Mouse (Mus musculus): ENCODE measurements at regions not wholly inside any gene's neighbourhood (a gene's known extent, or its start where the extent isn't known, plus 50 kb on each side); places are given as distances from the start of the nearest gene placed in this dataset.
"Not testable (repeated sequence)": the region's sequence is repeated elsewhere in the genome, so short reads cannot be mapped to it uniquely, and the experiment has no call there.

DNA sequence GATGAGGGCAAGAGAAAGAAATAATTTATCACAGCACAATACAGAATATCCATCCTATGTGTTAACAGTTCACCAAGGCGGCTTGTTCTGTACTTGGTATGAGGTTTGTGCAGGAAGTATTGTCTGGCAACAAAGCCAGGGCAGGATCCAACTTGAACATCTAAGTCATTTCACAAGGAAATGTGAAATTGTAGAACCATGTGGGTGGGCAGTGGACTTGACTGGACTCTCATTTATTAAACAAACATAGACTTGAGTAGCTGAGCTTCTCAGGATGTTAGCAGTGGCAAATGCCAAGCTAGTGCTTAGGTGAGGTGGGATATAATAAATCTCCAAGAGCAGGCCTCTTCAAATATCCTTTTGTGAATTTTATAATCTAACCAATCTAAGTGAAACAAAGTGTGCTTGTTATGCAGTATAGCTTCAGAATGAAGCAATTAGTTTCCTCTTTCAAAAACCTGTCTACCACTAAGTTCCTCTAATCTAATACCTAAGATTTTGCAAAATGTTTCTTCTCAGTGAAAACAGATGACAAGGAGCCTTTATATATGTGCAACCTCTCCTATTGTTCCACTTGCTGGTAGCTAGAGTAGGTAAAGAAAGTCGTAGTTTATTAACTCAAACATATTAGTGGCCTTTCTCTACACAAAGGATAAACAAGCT is 694.4 kb downstream of the Crisp4 start:
- Histone ChIP-seq H3K27ac (replicated peaks; ENCODE audit: low read depth, low read length) (no peak overlapping the region), H3K4me1 (ENCODE audit: control insufficient read depth, insufficient read depth, low read length) (no peaks in the 10 kb centered on the region), H3K4me2 (ENCODE audit: low read depth, severe bottlenecking) (no peak overlapping the region), H3K36me3 (ENCODE audit: control insufficient read depth, insufficient read depth, low read length) (no peaks in the 10 kb centered on the region), H3K4me3 (ENCODE audit: low read depth, low read length) (no peak overlapping the region), H3K9me3 (ENCODE audit: control insufficient read depth, low read length) (no peaks in the 10 kb centered on the region), H3K27me3 (ENCODE audit: control insufficient read depth, insufficient read depth, low read length) (no peaks in the 10 kb centered on the region), H3K9ac (ENCODE audit: low read length) (no peak overlapping the region)
- DNase-seq (ENCODE audit: low spot score) (no peak), ATAC-seq (ENCODE audit: insufficient number of reproducible peaks, low FRiP score, low TSS enrichment, low read depth) (no peak)
- WGBS = 77% methylated on average over 2 of the region's 2 CpGs

DNA sequence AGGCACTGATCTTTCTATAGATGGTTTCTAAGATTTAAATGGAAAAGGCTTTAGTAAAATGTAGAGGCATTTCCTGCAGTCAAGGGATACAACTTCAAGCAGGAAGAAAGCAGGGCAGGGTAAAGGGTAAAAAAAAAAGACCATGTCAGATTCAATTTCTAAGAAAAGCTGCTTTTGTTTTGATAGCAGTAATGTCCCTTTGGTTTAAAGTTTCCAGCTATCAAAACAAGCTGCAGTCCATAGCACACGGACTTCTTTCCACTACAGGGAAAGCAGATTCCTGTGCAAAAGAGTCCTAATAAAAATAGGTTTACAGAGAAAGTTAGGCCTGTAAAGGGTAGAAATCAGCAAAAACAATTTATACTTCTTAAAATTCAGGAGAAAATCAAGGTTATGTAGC is 695.0 kb downstream of the Crisp4 start:
- H3K9me3 ChIP-seq (ENCODE audit: control insufficient read depth, low read length) = no peaks in the 10 kb centered on the region
- H3K9ac ChIP-seq (ENCODE audit: low read length) = no peak overlapping the region
- DNase-seq (ENCODE audit: low spot score) = no peak
- H3K4me1 ChIP-seq (ENCODE audit: control insufficient read depth, insufficient read depth, low read length) = no peaks in the 10 kb centered on the region
- H3K27ac ChIP-seq (replicated peaks; ENCODE audit: low read depth, low read length) = no peak overlapping the region
- H3K27me3 ChIP-seq (ENCODE audit: control insufficient read depth, insufficient read depth, low read length) = no peaks in the 10 kb centered on the region
- WGBS = 52% methylated on average over 1 of the region's 1 CpGs
- H3K4me2 ChIP-seq (ENCODE audit: low read depth, severe bottlenecking) = no peak overlapping the region
- H3K4me3 ChIP-seq (ENCODE audit: low read depth, low read length) = no peak overlapping the region
- no peaks in the 10 kb centered on the region for H3K36me3 ChIP-seq (ENCODE audit: control insufficient read depth, insufficient read depth, low read length)
- no peak for ATAC-seq (ENCODE audit: insufficient number of reproducible peaks, low FRiP score, low TSS enrichment, low read depth)

DNA sequence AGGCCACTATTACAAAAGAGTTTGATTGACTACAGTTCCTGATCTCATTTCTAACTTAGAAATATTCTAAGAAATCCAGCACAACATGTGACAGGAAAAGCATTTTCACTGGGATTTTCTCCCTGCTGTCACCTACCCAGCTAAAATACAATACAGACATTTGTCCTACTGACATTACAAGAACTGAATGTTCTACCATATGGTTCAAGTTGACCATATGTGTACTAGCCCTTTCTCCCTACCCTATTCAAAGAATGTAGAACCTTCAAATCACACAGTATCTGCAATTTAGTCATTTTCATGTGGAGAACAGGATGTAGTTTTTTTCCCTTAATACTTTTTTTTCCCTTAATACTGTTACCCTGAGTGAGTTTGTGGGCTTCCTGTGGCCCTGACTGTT is 695.4 kb downstream of the Crisp4 start:
- DNase-seq (ENCODE audit: low spot score) = no peak
- no peak for ATAC-seq (ENCODE audit: insufficient number of reproducible peaks, low FRiP score, low TSS enrichment, low read depth)
- Histone ChIP-seq H3K27ac (replicated peaks; ENCODE audit: low read depth, low read length) (no peak overlapping the region), H3K4me2 (ENCODE audit: low read depth, severe bottlenecking) (no peak overlapping the region), H3K4me1 (ENCODE audit: control insufficient read depth, insufficient read depth, low read length) (no peaks in the 10 kb centered on the region), H3K27me3 (ENCODE audit: control insufficient read depth, insufficient read depth, low read length) (no peaks in the 10 kb centered on the region), H3K9me3 (ENCODE audit: control insufficient read depth, low read length) (no peaks in the 10 kb centered on the region), H3K9ac (ENCODE audit: low read length) (no peak overlapping the region), H3K4me3 (ENCODE audit: low read depth, low read length) (no peak overlapping the region), H3K36me3 (ENCODE audit: control insufficient read depth, insufficient read depth, low read length) (no peaks in the 10 kb centered on the region)

DNA sequence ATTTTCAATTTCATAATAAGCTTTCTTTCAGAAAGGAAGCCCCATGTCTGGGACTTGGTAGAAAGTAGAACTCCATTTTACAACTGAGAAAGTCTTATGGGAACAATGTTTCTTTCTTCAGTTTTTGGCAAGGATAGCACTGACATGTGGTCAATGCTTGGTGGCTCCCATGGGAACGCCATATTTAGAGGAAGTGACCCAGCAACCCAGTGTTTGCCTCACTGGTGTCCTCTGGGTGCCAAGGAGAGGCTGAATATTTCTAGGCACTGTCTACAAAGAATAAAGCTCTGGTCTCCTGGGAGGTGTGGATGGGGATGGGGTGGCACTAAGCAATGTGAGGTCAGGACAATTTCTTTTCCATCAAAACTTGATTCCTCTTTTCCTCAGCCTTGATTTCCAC is 696.4 kb downstream of the Crisp4 start:
- WGBS = 90% methylated on average over 1 of the region's 1 CpGs

DNA sequence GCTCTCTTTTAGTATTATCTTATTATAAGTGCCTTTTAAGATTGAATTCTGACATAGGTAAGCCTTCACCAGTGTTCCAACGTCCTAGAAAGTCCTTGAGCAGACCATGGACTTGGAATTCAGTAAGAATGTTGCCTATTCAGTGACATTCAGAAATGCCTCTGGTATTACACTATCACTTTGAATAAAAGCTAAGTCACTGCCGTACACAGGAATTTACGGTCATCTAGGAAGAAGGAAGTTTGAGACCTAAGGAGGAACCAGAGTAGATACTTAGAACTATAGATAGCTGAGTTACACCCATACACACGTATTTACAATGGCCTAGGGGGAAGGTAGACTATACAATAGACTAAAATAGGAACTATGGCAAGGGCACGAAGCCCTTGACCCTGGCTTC is 711.6 kb downstream of the Crisp4 start:
- H3K4me2 ChIP-seq (ENCODE audit: low read depth, severe bottlenecking); H3K27me3 ChIP-seq (ENCODE audit: control insufficient read depth, insufficient read depth, low read length); H3K27ac ChIP-seq (replicated peaks; ENCODE audit: low read depth, low read length); DNase-seq (ENCODE audit: low spot score); H3K9ac ChIP-seq (ENCODE audit: low read length); H3K4me1 ChIP-seq (ENCODE audit: control insufficient read depth, insufficient read depth, low read length); H3K4me3 ChIP-seq (ENCODE audit: low read depth, low read length); ATAC-seq (ENCODE audit: insufficient number of reproducible peaks, low FRiP score, low TSS enrichment, low read depth); H3K36me3 ChIP-seq (ENCODE audit: control insufficient read depth, insufficient read depth, low read length); H3K9me3 ChIP-seq (ENCODE audit: control insufficient read depth, low read length): not testable (repeated sequence)
- 83% methylated on average over 5 of the region's 5 CpGs for whole genome bisulfite sequencing

More for the DNA sequence above, 696.4 kb downstream of the Crisp4 start:
- no peak for DNase-seq (ENCODE audit: low spot score)
- no peaks in the 10 kb centered on the region for H3K9me3 ChIP-seq (ENCODE audit: control insufficient read depth, low read length)
- H3K27ac ChIP-seq (replicated peaks; ENCODE audit: low read depth, low read length) = no peak overlapping the region
- no peak overlapping the region for H3K4me2 ChIP-seq (ENCODE audit: low read depth, severe bottlenecking)
- no peak overlapping the region for H3K4me3 ChIP-seq (ENCODE audit: low read depth, low read length)
- no peak overlapping the region for H3K9ac ChIP-seq (ENCODE audit: low read length)
- H3K36me3 ChIP-seq (ENCODE audit: control insufficient read depth, insufficient read depth, low read length) = no peaks in the 10 kb centered on the region
- ATAC-seq (ENCODE audit: insufficient number of reproducible peaks, low FRiP score, low TSS enrichment, low read depth) = no peak
- H3K27me3 ChIP-seq (ENCODE audit: control insufficient read depth, insufficient read depth, low read length) = no peaks in the 10 kb centered on the region
- H3K4me1 ChIP-seq (ENCODE audit: control insufficient read depth, insufficient read depth, low read length) = no peaks in the 10 kb centered on the region

DNA sequence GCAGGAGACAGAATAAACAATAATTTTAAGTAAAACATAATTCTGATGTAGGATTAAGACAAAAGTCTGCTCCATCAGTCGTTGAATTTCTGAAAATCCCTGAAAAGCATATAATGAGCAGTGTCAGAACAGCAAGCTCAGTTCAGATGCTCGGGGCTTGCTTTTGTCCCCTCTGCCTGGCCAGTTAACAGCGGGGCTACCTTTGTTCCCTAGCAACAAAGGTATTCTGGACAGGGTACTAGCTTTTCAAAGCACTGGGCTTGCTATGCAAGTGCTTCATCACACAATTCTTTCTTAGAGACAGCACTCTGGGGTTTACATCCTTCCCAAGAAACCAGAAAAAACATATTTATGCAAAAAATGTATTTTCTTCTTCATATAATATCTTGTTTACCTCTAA is 729.7 kb downstream of the Crisp4 start:
- ATAC-seq (ENCODE audit: insufficient number of reproducible peaks, low FRiP score, low TSS enrichment, low read depth) (no peak), DNase-seq (ENCODE audit: low spot score) (no peak)
- no peak overlapping the region for H3K4me3 ChIP-seq (ENCODE audit: low read depth, low read length)
- H3K4me2 ChIP-seq (ENCODE audit: low read depth, severe bottlenecking) = no peak overlapping the region
- H3K9me3 ChIP-seq (ENCODE audit: control insufficient read depth, low read length) = no peaks in the 10 kb centered on the region
- no peaks in the 10 kb centered on the region for H3K27me3 ChIP-seq (ENCODE audit: control insufficient read depth, insufficient read depth, low read length)
- no peaks in the 10 kb centered on the region for H3K4me1 ChIP-seq (ENCODE audit: control insufficient read depth, insufficient read depth, low read length)
- no peak overlapping the region for H3K9ac ChIP-seq (ENCODE audit: low read length)
- no peaks in the 10 kb centered on the region for H3K36me3 ChIP-seq (ENCODE audit: control insufficient read depth, insufficient read depth, low read length)
- WGBS = 63% methylated on average over 3 of the region's 3 CpGs
- no peak overlapping the region for H3K27ac ChIP-seq (replicated peaks; ENCODE audit: low read depth, low read length)

DNA sequence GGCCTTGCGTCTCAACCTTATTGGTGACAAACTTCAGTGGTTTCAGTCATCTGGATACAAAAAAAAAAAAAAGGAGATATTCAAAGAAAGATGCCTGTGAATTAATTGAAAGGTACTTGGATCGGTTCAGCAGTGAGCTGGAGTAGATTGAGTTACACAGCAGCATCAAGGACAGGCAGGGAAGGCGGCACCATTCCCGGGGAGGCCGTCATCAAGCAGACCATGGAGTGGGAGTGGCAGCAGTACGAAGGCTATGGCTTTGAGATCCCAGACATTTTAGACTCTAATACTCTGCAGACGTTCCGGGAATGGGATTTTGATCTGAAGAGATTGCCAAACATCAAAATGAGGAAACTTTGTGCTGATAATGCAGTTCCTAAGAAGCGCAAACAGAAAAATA is 750.8 kb downstream of the Crisp4 start:
- DNase-seq (ENCODE audit: low spot score) (no peak), ATAC-seq (ENCODE audit: insufficient number of reproducible peaks, low FRiP score, low TSS enrichment, low read depth) (no peak)
- Histone ChIP-seq H3K4me1 (ENCODE audit: control insufficient read depth, insufficient read depth, low read length) (no peaks in the 10 kb centered on the region), H3K36me3 (ENCODE audit: control insufficient read depth, insufficient read depth, low read length) (no peaks in the 10 kb centered on the region), H3K27ac (replicated peaks; ENCODE audit: low read depth, low read length) (no peak overlapping the region), H3K9ac (ENCODE audit: low read length) (no peak overlapping the region), H3K9me3 (ENCODE audit: control insufficient read depth, low read length) (no peaks in the 10 kb centered on the region), H3K4me3 (ENCODE audit: low read depth, low read length) (no peak overlapping the region), H3K27me3 (ENCODE audit: control insufficient read depth, insufficient read depth, low read length) (no peaks in the 10 kb centered on the region), H3K4me2 (ENCODE audit: low read depth, severe bottlenecking) (no peak overlapping the region)
- WGBS = 85% methylated on average over 9 of the region's 9 CpGs

DNA sequence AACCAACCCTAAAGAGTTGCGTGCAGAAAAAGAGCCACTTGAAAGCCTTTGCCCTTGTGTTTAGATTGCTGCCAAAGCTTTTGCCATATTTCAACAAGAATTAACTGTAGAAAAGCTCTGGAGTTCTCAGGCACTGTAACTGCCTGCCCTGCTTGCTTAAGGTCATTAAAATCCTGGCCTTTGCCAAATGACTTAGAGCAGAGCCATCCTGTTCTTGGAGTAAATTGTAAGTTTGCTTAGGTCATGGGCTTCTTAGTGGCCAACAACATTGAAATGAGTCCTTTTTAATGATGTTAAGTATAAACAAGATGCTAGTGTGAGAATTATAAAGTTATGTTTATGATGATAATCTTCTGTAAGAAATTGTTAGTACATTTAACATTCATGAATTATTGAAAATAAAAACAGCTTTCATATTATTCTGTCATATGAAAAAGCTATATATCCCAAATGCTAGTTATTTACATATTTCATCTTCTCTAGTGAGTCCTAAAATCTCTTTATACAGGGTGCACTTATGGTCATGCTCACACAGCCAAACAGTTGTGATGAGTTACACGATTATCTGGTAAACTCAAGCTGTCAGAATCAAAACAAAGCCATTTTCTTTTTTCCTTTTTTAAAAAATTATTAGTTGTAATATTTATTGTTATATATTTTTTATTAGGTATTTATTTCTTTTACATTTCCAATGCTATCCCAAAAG is 753.4 kb downstream of the Crisp4 start:
- Histone ChIP-seq H3K9me3 (ENCODE audit: control insufficient read depth, low read length) (no peaks in the 10 kb centered on the region), H3K4me2 (ENCODE audit: low read depth, severe bottlenecking) (no peak overlapping the region), H3K4me3 (ENCODE audit: low read depth, low read length) (no peak overlapping the region), H3K27ac (replicated peaks; ENCODE audit: low read depth, low read length) (no peak overlapping the region), H3K36me3 (ENCODE audit: control insufficient read depth, insufficient read depth, low read length) (no peaks in the 10 kb centered on the region), H3K27me3 (ENCODE audit: control insufficient read depth, insufficient read depth, low read length) (no peaks in the 10 kb centered on the region), H3K9ac (ENCODE audit: low read length) (no peak overlapping the region), H3K4me1 (ENCODE audit: control insufficient read depth, insufficient read depth, low read length) (no peaks in the 10 kb centered on the region)
- ATAC-seq (ENCODE audit: insufficient number of reproducible peaks, low FRiP score, low TSS enrichment, low read depth) = no peak
- no peak for DNase-seq (ENCODE audit: low spot score)
- 95% methylated on average over 2 of the region's 2 CpGs for WGBS

DNA sequence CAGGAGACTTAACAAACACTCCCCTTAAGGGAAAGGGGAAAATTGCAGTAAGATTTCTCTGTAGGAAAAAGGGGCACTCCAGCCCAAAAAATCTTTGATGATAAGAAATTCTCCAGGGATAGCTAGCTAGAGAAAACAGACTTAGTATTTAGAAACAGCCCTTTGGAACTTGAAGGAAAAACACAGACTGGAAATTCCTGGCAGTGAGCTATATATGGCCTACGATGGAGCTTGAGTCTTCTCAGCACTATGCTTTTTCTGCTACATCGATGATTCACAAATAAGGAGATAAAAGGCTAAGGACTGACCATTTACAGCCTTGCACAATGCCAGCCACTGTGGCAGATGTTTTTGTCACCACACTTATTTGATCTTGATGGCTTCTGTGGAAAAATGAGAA is 768.1 kb downstream of the Crisp4 start:
- no peak overlapping the region for H3K27ac ChIP-seq (replicated peaks; ENCODE audit: low read depth, low read length)
- DNase-seq (ENCODE audit: low spot score) = no peak
- H3K9me3 ChIP-seq (ENCODE audit: control insufficient read depth, low read length) = no peaks in the 10 kb centered on the region
- ATAC-seq (ENCODE audit: insufficient number of reproducible peaks, low FRiP score, low TSS enrichment, low read depth) = no peak
- H3K36me3 ChIP-seq (ENCODE audit: control insufficient read depth, insufficient read depth, low read length) = no peaks in the 10 kb centered on the region
- H3K4me2 ChIP-seq (ENCODE audit: low read depth, severe bottlenecking) = no peak overlapping the region
- no peaks in the 10 kb centered on the region for H3K4me1 ChIP-seq (ENCODE audit: control insufficient read depth, insufficient read depth, low read length)
- WGBS = 87% methylated on average over 2 of the region's 2 CpGs
- no peak overlapping the region for H3K4me3 ChIP-seq (ENCODE audit: low read depth, low read length)
- H3K9ac ChIP-seq (ENCODE audit: low read length) = no peak overlapping the region
- H3K27me3 ChIP-seq (ENCODE audit: control insufficient read depth, insufficient read depth, low read length) = no peaks in the 10 kb centered on the region
